ENCODE assay signal across 13 mouse cellular contexts in the genomic region with DNA sequence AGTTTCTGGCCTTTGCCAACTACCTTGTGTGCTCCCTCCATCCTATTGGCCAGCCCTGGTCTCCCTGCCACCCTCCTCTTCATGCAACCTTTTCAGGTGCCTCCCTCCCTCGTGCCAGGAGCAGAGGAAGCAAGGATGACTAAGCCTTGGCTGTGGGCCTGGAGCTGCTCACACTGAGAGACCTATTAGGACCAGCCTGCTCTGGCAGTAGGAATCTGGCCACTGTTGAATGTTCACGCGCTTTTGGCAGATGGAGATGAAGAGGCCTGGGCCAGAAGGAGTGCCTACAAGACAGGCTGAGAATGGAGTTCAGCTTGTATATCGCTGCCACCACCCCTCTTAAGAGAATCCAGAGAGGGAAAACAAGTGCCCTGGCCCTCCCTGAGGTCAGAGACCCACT. TPM values are rescaled to one million over a fixed set of nuclear protein-coding genes. Genes with fewer than 3 reads are reported as not detected.
DNase-seq lines count a peak whose midpoint lies in the region; ATAC-seq lines count a peak whose summit lies in the region.
"Had no signal": no experiment of that assay in that cellular context is flagged by ENCODE, and none has a peak within 500 bp of the region (broad histone marks: within the 10 kb centered on the region; RNA-seq: fewer than 3 reads in every experiment).

No protein-coding gene starts in this region.

- WGBS in midbrain, embryonic 15.5 days, result 76% methylated on average over 4 of the region's 4 CpGs

- peak; percentile 43 for DNase-seq in adrenal gland, postnatal 25 days
- DNase-seq in adrenal gland, postnatal 10 days, result no peak
- DNase-seq in ovary, adult 18-20 months (ENCODE audit: low spot score), result peak; percentile 32
- no peak for DNase-seq in ovary, postnatal 10 days (ENCODE audit: low spot score)
- peak; percentile 97 to 98 for DNase-seq in cerebellum, postnatal 25 days
- peak; percentile 42 to 63 for DNase-seq in layer of hippocampus, postnatal 10 days (ENCODE audit: low spot score in 2 of 2)
- no peak for DNase-seq in lung, adult 18-20 months
- DNase-seq: B cell, adult 2 months had no signal

- no peak overlapping the region for H3K4me3 ChIP-seq in midbrain, embryonic 15.5 days
- H3K4me3 ChIP-seq: lung, embryonic 15.5 days had no signal

- H3K4me2 ChIP-seq in midbrain, embryonic 15.5 days, result no peak overlapping the region
- H3K4me2 ChIP-seq: lung, embryonic 15.5 days had no signal

- H3K36me3 ChIP-seq in midbrain, embryonic 15.5 days (replicated peaks), result no peaks in the 10 kb centered on the region
- H3K36me3 ChIP-seq: lung, embryonic 15.5 days had no signal

- no peak overlapping the region for H3K9ac ChIP-seq in midbrain, embryonic 15.5 days
- H3K9ac ChIP-seq: lung, embryonic 15.5 days had no signal

- H3K9me3 ChIP-seq in midbrain, embryonic 15.5 days, result no peaks in the 10 kb centered on the region
- H3K9me3 ChIP-seq: lung, embryonic 15.5 days had no signal

- ATAC-seq in midbrain, embryonic 15.5 days (replicated peaks), result no peak
- ATAC-seq: inflammation-experienced regulatory T-cells, adult 6 months had no signal

- H3K27ac ChIP-seq in midbrain, embryonic 15.5 days, result no peak overlapping the region
- H3K27ac ChIP-seq: lung, embryonic 15.5 days had no signal

- H3K4me1 ChIP-seq in midbrain, embryonic 15.5 days, result no peaks in the 10 kb centered on the region
- H3K4me1 ChIP-seq: lung, embryonic 15.5 days had no signal

- H3K27me3 ChIP-seq in midbrain, embryonic 15.5 days (replicated peaks), result no peaks in the 10 kb centered on the region
- H3K27me3 ChIP-seq: lung, embryonic 15.5 days had no signal

RNA-seq across cellular contexts. Expression of a gene that starts 7.4 kb away (rescaled TPM):
- not detected in 2 replicates for total RNA-seq in adrenal gland, postnatal 25 days (2021)
- total RNA-seq in adrenal gland, postnatal 10 days (2021), result not detected
- not detected for total RNA-seq in layer of hippocampus, postnatal 10 days (2021)
- polyA plus RNA-seq in midbrain, embryonic 15.5 days (2015; fragmentation: Nextera tagmentation; extraction: Ambion mirVana), result not detected in 2 replicates
- polyA plus RNA-seq: inflammation-experienced regulatory T-cells, adult 6 months; lung, embryonic 15.5 days had no signal

RNA-seq across cellular contexts. Expression of a gene that starts 46.0 kb away (rescaled TPM):
- 0.43 TPM in 1 of 2 replicates, not detected in the other for total RNA-seq in adrenal gland, postnatal 25 days (2021)
- total RNA-seq in adrenal gland, postnatal 10 days (2021), result 1 to 10 TPM in 1 of 2 experiments, under 1 TPM in 1; 0.88 to 1.2 TPM
- total RNA-seq in layer of hippocampus, postnatal 10 days (2021), result not detected
- polyA plus RNA-seq in midbrain, embryonic 15.5 days (2015; fragmentation: Nextera tagmentation; extraction: Ambion mirVana), result 0.27 TPM in 1 of 2 replicates, not detected in the other

RNA-seq across cellular contexts. Expression of a gene that starts 54.9 kb away (rescaled TPM):
- not detected in 2 replicates for total RNA-seq in adrenal gland, postnatal 25 days (2021)
- total RNA-seq in adrenal gland, postnatal 10 days (2021), result under 1 TPM in 1 of 2 experiments, not detected in 1; 0.45 TPM
- not detected for total RNA-seq in layer of hippocampus, postnatal 10 days (2021)
- not detected in 2 replicates for polyA plus RNA-seq in midbrain, embryonic 15.5 days (2015; fragmentation: Nextera tagmentation; extraction: Ambion mirVana)
- total RNA-seq: left cerebral cortex, adult 8-10 months had no signal
- polyA plus RNA-seq: cortical plate, adult 2 months had no signal

Comparison
In these comparisons a context has a peak if more than half of its experiments do, and no peak if none do; other contexts are left out.
1. DNase-seq: peak in adrenal gland, postnatal 25 days (single experiment), ovary, adult 18-20 months (single experiment), cerebellum, postnatal 25 days (2 of 2) and layer of hippocampus, postnatal 10 days (2 of 2); none in adrenal gland, postnatal 10 days (single experiment), ovary, postnatal 10 days (single experiment) and lung, adult 18-20 months (0 of 2).